Mouse (Mus musculus): Measurements from ENCODE around the gene Arhgap18. TPM values are rescaled to one million over a fixed set of nuclear protein-coding genes. Genes with fewer than 3 reads are reported as not detected.

Gene Arhgap18
- polyA plus RNA-seq, 1 experiment from 2014 or later = 18.0 TPM

DNA sequence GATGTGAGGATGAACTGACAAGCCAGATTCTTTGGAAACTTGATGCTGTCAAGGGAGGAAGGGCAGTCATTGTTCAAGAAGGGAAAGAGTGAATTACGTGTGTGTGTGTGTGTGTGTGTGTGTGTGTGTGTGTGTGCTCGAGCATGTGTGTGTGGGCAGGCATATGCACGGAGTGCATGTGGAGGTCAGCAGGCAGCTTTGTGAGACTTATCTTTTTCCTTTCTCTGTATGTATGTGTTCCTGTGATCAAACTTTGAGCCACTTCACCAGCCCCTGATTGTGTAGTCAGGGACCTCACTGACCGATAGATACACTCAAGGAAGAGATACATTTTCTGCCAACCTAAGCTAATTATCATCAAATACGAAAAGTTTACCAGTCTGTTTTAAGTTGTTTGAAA lies 57.6 kb downstream of the Arhgap18 start:
- WGBS = 82% methylated on average over 5 of the region's 5 CpGs
- Histone ChIP-seq H3K36me3 (ENCODE audit: control insufficient read depth, insufficient read depth, low read length) (no peaks in the 10 kb centered on the region), H3K4me2 (ENCODE audit: low read length) (no peak overlapping the region), H3K27ac (ENCODE audit: low read depth, low read length) (no peak overlapping the region), H3K9me3 (replicated peaks; ENCODE audit: control insufficient read depth, low read length) (no peaks in the 10 kb centered on the region), H3K4me3 (ENCODE audit: low read depth, low read length) (no peak overlapping the region), H3K9ac (ENCODE audit: low read length) (no peak overlapping the region), H3K27me3 (replicated peaks; ENCODE audit: control insufficient read depth, insufficient read depth, low read length) (no peaks in the 10 kb centered on the region), H3K4me1 (ENCODE audit: control insufficient read depth, insufficient read depth, low read length) (0 out of 2 replicates have a peak, but pooled peaks cover 3% of the 10 kb centered on the region)
- DNase-seq (ENCODE audit: low spot score) (no peak), ATAC-seq (no peak)

DNA sequence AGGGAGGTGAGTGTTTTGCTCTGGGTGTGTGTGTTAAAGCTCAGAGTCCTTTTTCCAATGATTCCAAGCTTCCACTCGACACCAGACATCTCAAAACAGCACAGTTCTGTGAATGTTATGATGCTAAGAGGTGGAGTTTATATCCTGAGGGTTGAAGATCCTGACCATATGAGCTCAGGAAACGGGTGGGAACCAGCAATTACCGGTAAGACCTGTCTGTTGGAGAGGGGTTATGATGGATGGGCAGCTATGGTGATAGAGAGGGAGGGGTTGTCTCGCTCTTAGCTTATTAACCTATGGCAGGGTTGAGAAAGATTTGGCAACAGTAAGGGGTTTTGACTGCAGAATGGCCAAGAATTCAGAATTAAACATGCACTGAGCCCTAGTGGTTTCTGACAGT lies 58.1 kb downstream of the Arhgap18 start:
- 86% methylated on average over 4 of the region's 4 CpGs for WGBS
- Histone ChIP-seq H3K4me2 (ENCODE audit: low read length) (no peak overlapping the region), H3K9ac (ENCODE audit: low read length) (no peak overlapping the region), H3K4me3 (ENCODE audit: low read depth, low read length) (no peak overlapping the region), H3K4me1 (ENCODE audit: control insufficient read depth, insufficient read depth, low read length) (no peaks in the 10 kb centered on the region), H3K27me3 (replicated peaks; ENCODE audit: control insufficient read depth, insufficient read depth, low read length) (no peaks in the 10 kb centered on the region), H3K36me3 (ENCODE audit: control insufficient read depth, insufficient read depth, low read length) (no peaks in the 10 kb centered on the region), H3K9me3 (replicated peaks; ENCODE audit: control insufficient read depth, low read length) (no peaks in the 10 kb centered on the region), H3K27ac (ENCODE audit: low read depth, low read length) (no peak overlapping the region)
- DNase-seq (ENCODE audit: low spot score) = no peak
- ATAC-seq = no peak

DNA sequence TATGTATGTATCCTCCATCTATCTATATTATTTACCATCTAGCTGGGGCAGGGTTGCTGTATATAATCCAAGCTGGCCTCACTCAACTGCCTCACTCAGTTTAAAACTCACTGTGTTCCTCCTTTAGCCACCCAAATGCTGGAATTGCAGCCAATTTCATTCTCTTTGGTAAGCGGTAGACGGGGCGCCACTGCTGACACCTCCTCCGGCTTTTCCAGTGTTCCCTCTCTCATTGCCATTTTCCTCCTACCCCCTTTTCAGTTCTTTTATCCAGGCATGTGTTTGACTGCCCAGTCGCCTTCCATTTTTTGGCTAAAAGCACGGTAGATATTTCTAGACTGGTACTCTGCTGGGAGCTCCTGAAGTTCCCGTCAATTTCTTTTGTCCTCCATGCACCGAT lies 62.4 kb downstream of the Arhgap18 start:
- H3K27me3 ChIP-seq (replicated peaks; ENCODE audit: control insufficient read depth, insufficient read depth, low read length) = no peaks in the 10 kb centered on the region
- H3K9ac ChIP-seq (ENCODE audit: low read length) = no peak overlapping the region
- DNase-seq (ENCODE audit: low spot score) (no peak), ATAC-seq (no peak)
- H3K9me3 ChIP-seq (replicated peaks; ENCODE audit: control insufficient read depth, low read length) = no peaks in the 10 kb centered on the region
- H3K4me1 ChIP-seq (ENCODE audit: control insufficient read depth, insufficient read depth, low read length) = no peaks in the 10 kb centered on the region
- no peaks in the 10 kb centered on the region for H3K36me3 ChIP-seq (ENCODE audit: control insufficient read depth, insufficient read depth, low read length)
- H3K4me3 ChIP-seq (ENCODE audit: low read depth, low read length) = no peak overlapping the region
- no peak overlapping the region for H3K4me2 ChIP-seq (ENCODE audit: low read length)
- H3K27ac ChIP-seq (ENCODE audit: low read depth, low read length) = no peak overlapping the region
- 90% methylated on average over 8 of the region's 8 CpGs for WGBS

DNA sequence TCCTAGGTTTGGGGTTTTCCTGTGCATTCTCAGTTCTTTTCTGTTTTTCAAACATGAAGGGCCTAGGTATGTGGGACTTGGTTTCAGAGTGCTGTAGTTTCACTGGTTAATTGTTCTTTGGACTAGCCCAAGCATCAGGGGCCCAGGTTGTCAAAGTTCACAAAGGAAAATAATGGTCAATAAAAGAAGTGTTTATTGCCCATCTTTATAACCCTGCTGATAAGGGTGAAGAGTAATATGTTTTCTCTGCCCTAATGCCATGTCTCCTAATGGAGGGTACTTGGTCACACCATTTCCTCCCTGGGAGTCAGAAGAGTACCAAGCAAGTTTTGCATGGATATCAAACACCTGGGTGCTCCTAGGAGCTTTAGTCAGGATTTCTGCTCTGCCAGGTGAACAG lies 67.1 kb downstream of the Arhgap18 start:
- Histone ChIP-seq H3K4me3 (ENCODE audit: low read depth, low read length) (no peak overlapping the region), H3K27ac (ENCODE audit: low read depth, low read length) (no peak overlapping the region)

DNA sequence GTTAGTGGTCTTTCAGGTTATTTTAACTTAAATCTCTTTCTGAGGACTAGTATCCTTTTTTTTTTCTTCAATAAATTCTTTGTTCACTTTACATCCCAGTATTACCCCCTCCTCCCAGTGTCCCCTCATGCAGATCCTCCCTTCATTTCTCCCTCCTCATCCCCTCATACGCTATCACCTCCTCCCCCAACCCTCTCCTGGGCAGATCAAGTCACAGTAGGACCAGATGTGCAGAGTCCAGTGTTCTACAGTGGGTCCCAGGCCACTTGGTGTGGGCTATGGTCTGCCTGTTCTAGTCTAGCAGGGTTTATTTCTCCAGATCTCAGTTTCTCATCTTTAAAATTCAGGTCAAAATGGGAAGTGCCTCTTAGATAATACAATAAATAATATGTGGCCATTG lies 67.7 kb downstream of the Arhgap18 start:
- Histone ChIP-seq H3K9ac (ENCODE audit: low read length) (no peak overlapping the region), H3K4me1 (ENCODE audit: control insufficient read depth, insufficient read depth, low read length) (peaks cover 5% of the 10 kb centered on the region; the same call in 1 of the 2 replicates), H3K27ac (ENCODE audit: low read depth, low read length) (no peak overlapping the region), H3K36me3 (ENCODE audit: control insufficient read depth, insufficient read depth, low read length) (no peaks in the 10 kb centered on the region), H3K4me2 (ENCODE audit: low read length) (no peak overlapping the region), H3K4me3 (ENCODE audit: low read depth, low read length) (no peak overlapping the region), H3K27me3 (replicated peaks; ENCODE audit: control insufficient read depth, insufficient read depth, low read length) (no peaks in the 10 kb centered on the region), H3K9me3 (replicated peaks; ENCODE audit: control insufficient read depth, low read length) (no peaks in the 10 kb centered on the region)
- WGBS = 93% methylated on average over 1 of the region's 1 CpGs
- DNase-seq (ENCODE audit: low spot score) = no peak
- no peak for ATAC-seq

More for the DNA sequence above, 67.1 kb downstream of the Arhgap18 start:
- no peak for ATAC-seq
- no peak overlapping the region for H3K4me2 ChIP-seq (ENCODE audit: low read length)
- H3K27me3 ChIP-seq (replicated peaks; ENCODE audit: control insufficient read depth, insufficient read depth, low read length) = no peaks in the 10 kb centered on the region
- no peak for DNase-seq (ENCODE audit: low spot score)
- peaks cover 5% of the 10 kb centered on the region; the same call in 1 of the 2 replicates for H3K4me1 ChIP-seq (ENCODE audit: control insufficient read depth, insufficient read depth, low read length)
- H3K9me3 ChIP-seq (replicated peaks; ENCODE audit: control insufficient read depth, low read length) = no peaks in the 10 kb centered on the region
- no peaks in the 10 kb centered on the region for H3K36me3 ChIP-seq (ENCODE audit: control insufficient read depth, insufficient read depth, low read length)
- no peak overlapping the region for H3K9ac ChIP-seq (ENCODE audit: low read length)

DNA sequence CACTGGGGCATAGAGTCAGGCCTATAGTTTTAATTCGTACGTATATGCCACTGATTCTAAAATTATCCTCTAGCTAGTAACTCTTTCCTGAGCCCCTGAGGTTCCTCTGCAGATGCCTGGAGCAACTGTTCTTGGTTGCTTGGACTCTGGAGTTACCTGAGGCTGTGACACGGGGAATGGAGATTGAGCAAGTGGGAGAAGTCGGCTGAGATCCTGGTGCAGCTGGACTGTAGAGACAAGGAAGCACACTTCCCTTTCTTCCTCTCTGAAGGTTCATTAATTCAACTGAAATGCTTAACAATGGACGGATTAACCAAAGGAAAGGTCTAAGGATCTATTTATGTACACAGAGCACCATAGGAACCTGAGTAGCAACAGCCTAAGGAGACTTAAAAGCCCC lies 70.8 kb downstream of the Arhgap18 start:
- Histone ChIP-seq H3K9me3 (replicated peaks; ENCODE audit: control insufficient read depth, low read length) (no peaks in the 10 kb centered on the region), H3K4me1 (ENCODE audit: control insufficient read depth, insufficient read depth, low read length) (peaks cover 27% of the 10 kb centered on the region), H3K4me2 (ENCODE audit: low read length) (no peak overlapping the region), H3K27me3 (replicated peaks; ENCODE audit: control insufficient read depth, insufficient read depth, low read length) (no peaks in the 10 kb centered on the region), H3K4me3 (ENCODE audit: low read depth, low read length) (no peak overlapping the region), H3K36me3 (ENCODE audit: control insufficient read depth, insufficient read depth, low read length) (no peaks in the 10 kb centered on the region), H3K9ac (ENCODE audit: low read length) (no peak overlapping the region), H3K27ac (ENCODE audit: low read depth, low read length) (no peak overlapping the region)
- no peak for DNase-seq (ENCODE audit: low spot score)
- 19% methylated on average over 5 of the region's 5 CpGs for WGBS
- no peak for ATAC-seq

DNA sequence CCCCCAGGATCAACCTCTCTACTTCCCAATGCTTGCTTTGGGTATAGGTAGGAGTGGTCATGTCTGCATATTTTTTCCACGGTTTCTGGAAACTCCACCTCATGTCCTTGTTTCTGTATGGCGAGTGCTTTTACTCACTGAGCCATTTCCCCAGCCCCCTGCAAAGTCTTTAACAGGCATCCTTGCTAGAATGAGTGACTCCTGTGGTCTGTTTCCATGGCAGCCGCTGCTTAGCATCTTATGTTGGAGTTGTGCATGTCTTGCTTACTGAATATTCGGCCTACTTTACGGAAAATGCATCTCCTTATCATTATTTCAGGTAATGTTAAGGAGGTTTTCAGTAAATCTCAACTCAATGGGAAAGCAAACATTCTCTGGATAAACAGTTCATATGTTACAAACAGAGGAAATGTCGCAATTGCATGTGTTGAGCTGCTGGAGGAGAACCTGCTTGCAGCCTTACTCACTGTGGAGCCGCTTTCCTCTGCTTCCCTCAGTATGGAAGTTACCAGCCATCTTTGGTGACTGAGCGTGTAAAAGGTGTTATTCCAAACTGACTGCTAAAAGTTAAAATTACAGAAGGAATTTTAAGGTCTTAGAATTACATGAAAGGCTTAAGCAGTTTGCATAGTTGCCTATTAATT lies 72.1 kb downstream of the Arhgap18 start:
- DNase-seq (ENCODE audit: low spot score) (peak; percentile 68), ATAC-seq (no peak)
- no peak overlapping the region; the same call in 1 of the 2 replicates for H3K27ac ChIP-seq (ENCODE audit: low read depth, low read length)
- no peak overlapping the region for H3K4me2 ChIP-seq (ENCODE audit: low read length)
- no peaks in the 10 kb centered on the region for H3K9me3 ChIP-seq (replicated peaks; ENCODE audit: control insufficient read depth, low read length)
- H3K36me3 ChIP-seq (ENCODE audit: control insufficient read depth, insufficient read depth, low read length) = no peaks in the 10 kb centered on the region
- H3K9ac ChIP-seq (ENCODE audit: low read length) = no peak overlapping the region
- H3K4me3 ChIP-seq (ENCODE audit: low read depth, low read length) = no peak overlapping the region
- peaks cover 27% of the 10 kb centered on the region for H3K4me1 ChIP-seq (ENCODE audit: control insufficient read depth, insufficient read depth, low read length)
- H3K27me3 ChIP-seq (replicated peaks; ENCODE audit: control insufficient read depth, insufficient read depth, low read length) = no peaks in the 10 kb centered on the region
- WGBS = 69% methylated on average over 8 of the region's 8 CpGs

DNA sequence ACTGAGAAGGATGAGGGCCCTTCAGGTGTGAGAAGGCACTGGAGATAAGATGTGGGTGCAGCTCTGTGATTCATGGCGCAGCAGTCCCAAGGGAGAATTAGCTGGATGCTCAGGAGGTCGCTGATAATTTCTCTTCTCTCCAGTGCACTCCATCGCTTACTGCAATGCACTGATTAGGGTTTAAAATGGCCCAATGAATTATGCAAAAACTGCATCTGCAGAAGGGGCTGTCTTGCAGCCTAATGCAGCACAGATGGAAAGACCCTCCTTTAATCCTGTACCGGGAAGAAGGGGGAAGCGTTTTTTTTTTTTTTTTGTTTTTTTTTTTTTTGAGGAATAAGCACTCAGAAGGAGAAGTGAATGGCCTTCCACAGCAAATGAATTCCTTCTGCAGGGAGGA lies 74.1 kb downstream of the Arhgap18 start:
- H3K4me3 ChIP-seq (ENCODE audit: low read depth, low read length) = no peak overlapping the region
- WGBS = 15% methylated on average over 5 of the region's 5 CpGs
- H3K27me3 ChIP-seq (replicated peaks; ENCODE audit: control insufficient read depth, insufficient read depth, low read length) = no peaks in the 10 kb centered on the region
- H3K9me3 ChIP-seq (replicated peaks; ENCODE audit: control insufficient read depth, low read length) = no peaks in the 10 kb centered on the region
- peak; percentile 90 for ATAC-seq
- peaks cover 27% of the 10 kb centered on the region for H3K4me1 ChIP-seq (ENCODE audit: control insufficient read depth, insufficient read depth, low read length)
- H3K9ac ChIP-seq (ENCODE audit: low read length) = no peak overlapping the region
- H3K36me3 ChIP-seq (ENCODE audit: control insufficient read depth, insufficient read depth, low read length) = no peaks in the 10 kb centered on the region
- 0 out of 2 replicates have a peak overlapping the region, but pooled peaks have one; percentile 7 for H3K4me2 ChIP-seq (ENCODE audit: low read length)
- peak; percentile 75 for DNase-seq (ENCODE audit: low spot score)
- H3K27ac ChIP-seq (ENCODE audit: low read depth, low read length) = peak overlapping the region; percentile 76

DNA sequence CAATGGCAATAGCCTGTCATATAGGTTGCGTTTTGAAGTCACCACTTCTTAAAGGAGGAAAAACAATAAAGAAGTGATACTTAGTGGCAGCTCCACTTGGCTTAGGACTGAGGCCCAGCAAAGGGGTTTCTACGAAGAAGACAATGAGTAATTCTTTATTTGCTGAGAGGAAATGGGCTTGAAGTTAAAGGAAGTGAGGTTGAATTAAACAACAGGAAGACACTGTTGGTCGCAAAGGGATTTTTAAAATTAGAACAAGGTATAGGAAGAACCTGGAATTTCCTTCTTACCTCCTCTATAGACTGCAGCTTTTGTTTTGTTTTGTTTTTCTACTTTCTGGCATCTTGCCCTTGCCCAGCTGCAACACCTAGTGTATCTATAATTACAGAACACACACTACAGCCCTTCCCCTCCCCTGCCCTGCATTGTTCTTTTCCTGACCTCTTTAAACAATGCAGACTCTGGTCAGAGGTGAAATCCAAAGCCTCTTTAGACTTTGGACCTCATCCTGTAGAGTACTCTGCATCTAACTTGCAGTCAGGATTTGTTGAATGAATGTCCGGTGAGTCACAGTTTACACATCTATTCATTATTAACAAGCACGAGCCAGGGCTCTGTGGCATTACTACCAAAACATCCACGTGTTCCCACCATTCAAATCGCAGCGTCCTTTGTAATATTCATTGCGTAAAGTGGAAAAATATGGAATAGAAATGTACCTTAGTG lies 75.4 kb downstream of the Arhgap18 start:
- 68% methylated on average over 9 of the region's 9 CpGs for WGBS
- no peaks in the 10 kb centered on the region for H3K27me3 ChIP-seq (replicated peaks; ENCODE audit: control insufficient read depth, insufficient read depth, low read length)

More for the DNA sequence above, 75.4 kb downstream of the Arhgap18 start:
- no peak overlapping the region for H3K4me2 ChIP-seq (ENCODE audit: low read length)
- H3K36me3 ChIP-seq (ENCODE audit: control insufficient read depth, insufficient read depth, low read length) = no peaks in the 10 kb centered on the region
- H3K27ac ChIP-seq (ENCODE audit: low read depth, low read length) = peak overlapping the region; percentile 76
- H3K9me3 ChIP-seq (replicated peaks; ENCODE audit: control insufficient read depth, low read length) = no peaks in the 10 kb centered on the region
- H3K9ac ChIP-seq (ENCODE audit: low read length) = no peak overlapping the region
- H3K4me1 ChIP-seq (ENCODE audit: control insufficient read depth, insufficient read depth, low read length) = peaks cover 27% of the 10 kb centered on the region
- DNase-seq (ENCODE audit: low spot score) = no peak
- H3K4me3 ChIP-seq (ENCODE audit: low read depth, low read length) = no peak overlapping the region
- ATAC-seq = no peak
